In genomic region chr11:97585932-97586331, GRCm38 (mm10) we compare ENCODE assay signal across 10 mouse cellular contexts. TPM values are rescaled to one million over a fixed set of nuclear protein-coding genes. Genes with fewer than 3 reads are reported as not detected.
DNase-seq lines count a peak whose midpoint lies in the region; ATAC-seq and TF ChIP-seq lines count a peak whose summit lies in the region.
"Had no signal": no experiment of that assay in that cellular context is flagged by ENCODE, and none has a peak within 500 bp of the region (broad histone marks: within the 10 kb centered on the region; RNA-seq: fewer than 3 reads in every experiment).

No protein-coding gene starts in this region.

- H3K4me1 ChIP-seq in liver, adult 2 months (ENCODE audit: control insufficient read depth, insufficient read depth, low read length): no peaks in the 10 kb centered on the region
- peaks cover 5% of the 10 kb centered on the region; the same call in 1 of the 2 replicates for H3K4me1 ChIP-seq in liver, embryonic 12.5 days
- H3K4me1 ChIP-seq in intestine, embryonic 16.5 days (ENCODE audit: control insufficient read depth, insufficient read depth, low read length): peaks cover 6% of the 10 kb centered on the region; the same call in 1 of the 2 replicates
- no peaks in the 10 kb centered on the region for H3K4me1 ChIP-seq in liver, embryonic 16.5 days (ENCODE audit: control insufficient read depth, low read depth, low read length)

- H3K9me3 ChIP-seq in liver, embryonic 12.5 days (replicated peaks): no peaks in the 10 kb centered on the region
- H3K9me3 ChIP-seq in intestine, embryonic 16.5 days (ENCODE audit: control insufficient read depth, low read length): no peaks in the 10 kb centered on the region
- no peaks in the 10 kb centered on the region for H3K9me3 ChIP-seq in liver, embryonic 16.5 days (replicated peaks; ENCODE audit: control insufficient read depth, low read length)
- H3K9me3 ChIP-seq: limb, embryonic 15.5 days had no signal

- WGBS in liver, adult 2 months: 55% methylated on average over 10 of the region's 10 CpGs
- WGBS in liver, embryonic 12.5 days (ENCODE audit: insufficient replicate concordance): 24% methylated on average over 10 of the region's 10 CpGs
- 41% methylated on average over 10 of the region's 10 CpGs for WGBS in intestine, embryonic 16.5 days
- WGBS in liver, embryonic 16.5 days (ENCODE audit: insufficient replicate concordance): 22% methylated on average over 10 of the region's 10 CpGs

- no peak for ATAC-seq in liver, embryonic 12.5 days
- peak; percentile 97 for ATAC-seq in intestine, embryonic 16.5 days
- peak; percentile 39; the same call in 1 of the 2 replicates for ATAC-seq in liver, embryonic 16.5 days (ENCODE audit: low read depth)

- no peaks in the 10 kb centered on the region for H3K36me3 ChIP-seq in liver, adult 2 months (ENCODE audit: control insufficient read depth, insufficient read depth, low read length)
- no peaks in the 10 kb centered on the region for H3K36me3 ChIP-seq in liver, embryonic 12.5 days
- no peaks in the 10 kb centered on the region for H3K36me3 ChIP-seq in intestine, embryonic 16.5 days (ENCODE audit: control insufficient read depth, insufficient read depth, low read length)
- H3K36me3 ChIP-seq in liver, embryonic 16.5 days (ENCODE audit: control insufficient read depth, insufficient read depth): no peaks in the 10 kb centered on the region
- H3K36me3 ChIP-seq: limb, embryonic 15.5 days had no signal

- DNase-seq in liver, adult 2 months (ENCODE audit: extremely low read depth, low read depth, low spot score): no peak
- DNase-seq in yolk sac, embryonic 10.5 days (ENCODE audit: low spot score): peak; percentile 66
- DNase-seq in thymus, postnatal 0 days (ENCODE audit: low spot score): no peak
- DNase-seq in c-Kit-positive CD71-positive TER-119-positive erythroid progenitor cells, embryonic 14.5 days (ENCODE audit: low spot score): no peak
- no peak for DNase-seq in gastrocnemius, adult 18-20 months (ENCODE audit: low spot score)
- DNase-seq: cerebellum, postnatal 14 days had no signal

- H3K9ac ChIP-seq in liver, adult 2 months (ENCODE audit: low read depth, low read length): no peak overlapping the region
- no peak overlapping the region for H3K9ac ChIP-seq in liver, embryonic 12.5 days
- peak overlapping the region; percentile 24; the same call in 1 of the 2 replicates for H3K9ac ChIP-seq in intestine, embryonic 16.5 days (ENCODE audit: low read depth, low read length)
- H3K9ac ChIP-seq in liver, embryonic 16.5 days (ENCODE audit: low read depth, low read length): no peak overlapping the region
- H3K9ac ChIP-seq: limb, embryonic 15.5 days had no signal

- TF ChIP-seq POLR2A in liver, adult 2 months (IDR thresholded peaks at IDR 0.05; ENCODE audit: extremely low read depth, insufficient read depth, low read length): no peak

- no peak overlapping the region for H3K4me2 ChIP-seq in liver, embryonic 12.5 days
- no peak overlapping the region for H3K4me2 ChIP-seq in intestine, embryonic 16.5 days (ENCODE audit: low read depth, low read length)
- no peak overlapping the region for H3K4me2 ChIP-seq in liver, embryonic 16.5 days (ENCODE audit: low read depth, low read length)
- H3K4me2 ChIP-seq: limb, embryonic 15.5 days had no signal

- no peak overlapping the region for H3K4me3 ChIP-seq in liver, adult 2 months (ENCODE audit: insufficient read depth, low read depth, low read length)
- H3K4me3 ChIP-seq in liver, embryonic 12.5 days: no peak overlapping the region
- H3K4me3 ChIP-seq in intestine, embryonic 16.5 days (ENCODE audit: low read length): no peak overlapping the region
- H3K4me3 ChIP-seq in liver, embryonic 16.5 days (ENCODE audit: low read depth, low read length): no peak overlapping the region
- H3K4me3 ChIP-seq: limb, embryonic 15.5 days had no signal

- H3K27me3 ChIP-seq in liver, adult 2 months (ENCODE audit: control insufficient read depth, insufficient read depth, low read length): no peaks in the 10 kb centered on the region
- H3K27me3 ChIP-seq in liver, embryonic 12.5 days (replicated peaks): peaks cover 38% of the 10 kb centered on the region
- no peaks in the 10 kb centered on the region for H3K27me3 ChIP-seq in intestine, embryonic 16.5 days (replicated peaks; ENCODE audit: control insufficient read depth, insufficient read depth, low read length)
- H3K27me3 ChIP-seq in liver, embryonic 16.5 days (ENCODE audit: control insufficient read depth, insufficient read depth, low read depth, low read length): no peaks in the 10 kb centered on the region
- H3K27me3 ChIP-seq: limb, embryonic 15.5 days had no signal

- peak overlapping the region; percentile 13; the same call in 1 of the 2 replicates for H3K27ac ChIP-seq in liver, adult 2 months (replicated peaks; ENCODE audit: insufficient read depth, low read depth, low read length)
- H3K27ac ChIP-seq in liver, embryonic 12.5 days: no peak overlapping the region
- H3K27ac ChIP-seq in intestine, embryonic 16.5 days (ENCODE audit: low read length): no peak overlapping the region
- H3K27ac ChIP-seq in liver, embryonic 16.5 days (ENCODE audit: low read length): no peak overlapping the region
- H3K27ac ChIP-seq: limb, embryonic 15.5 days had no signal

- no peak for TF ChIP-seq CTCF in liver, adult 2 months (IDR thresholded peaks at IDR 0.05; ENCODE audit: low read depth, low read length)

- no peaks in the 10 kb centered on the region for H3K79me2 ChIP-seq in liver, adult 2 months (ENCODE audit: control insufficient read depth, insufficient read depth, low read length)

RNA-seq across cellular contexts. Expression of gene Srcin1, which starts 9.9 kb away (rescaled TPM):
- total RNA-seq in liver, adult 2 months (2014; rRNA removed): under 0.01 and 0.20 TPM in 2 replicates
- polyA plus RNA-seq in liver, adult 2 months (2012; rRNA removed): 0.06 and 0.12 TPM in 2 replicates
- 0.01 and 0.10 TPM in 2 replicates for polyA plus RNA-seq in liver, embryonic 12.5 days (2016; fragmentation: Nextera tagmentation; extraction: Ambion mirVana)
- 0.10 and 0.12 TPM in 2 replicates for polyA plus RNA-seq in intestine, embryonic 16.5 days (2015; fragmentation: Nextera tagmentation; extraction: Ambion mirVana)
- polyA plus RNA-seq in liver, embryonic 16.5 days (2015; fragmentation: Nextera tagmentation; extraction: Ambion mirVana): not detected in 2 replicates
- 0.05 and 0.06 TPM in 2 replicates for polyA plus RNA-seq in thymus, postnatal 0 days (2015; fragmentation: Nextera tagmentation; extraction: Ambion mirVana)
- total RNA-seq in gastrocnemius, adult 18-20 months (2021): 1 to 10 TPM; 1.3 to 1.9 TPM

RNA-seq across cellular contexts. Expression of gene Epop, which starts 43.6 kb away (rescaled TPM):
- total RNA-seq in liver, adult 2 months (2014; rRNA removed): 0.37 and 0.67 TPM in 2 replicates
- polyA plus RNA-seq in liver, adult 2 months (2012; rRNA removed): 2.5 and 3.5 TPM in 2 replicates
- polyA plus RNA-seq in liver, embryonic 12.5 days (2016; fragmentation: Nextera tagmentation; extraction: Ambion mirVana): 3.6 and 4.1 TPM in 2 replicates
- 1.1 and 1.3 TPM in 2 replicates for polyA plus RNA-seq in intestine, embryonic 16.5 days (2015; fragmentation: Nextera tagmentation; extraction: Ambion mirVana)
- 0.11 and 0.24 TPM in 2 replicates for polyA plus RNA-seq in liver, embryonic 16.5 days (2015; fragmentation: Nextera tagmentation; extraction: Ambion mirVana)
- 1.8 and 2.2 TPM in 2 replicates for polyA plus RNA-seq in thymus, postnatal 0 days (2015; fragmentation: Nextera tagmentation; extraction: Ambion mirVana)
- under 1 TPM; 0.75 to 1.00 TPM for total RNA-seq in gastrocnemius, adult 18-20 months (2021)
